Mouse (Mus musculus): ENCODE measurements at regions not wholly inside any gene's neighbourhood (a gene's known extent, or its start where the extent isn't known, plus 50 kb on each side); places are given as distances from the start of the nearest gene placed in this dataset.
"Not testable (repeated sequence)": the region's sequence is repeated elsewhere in the genome, so short reads cannot be mapped to it uniquely, and the experiment has no call there.

- no peak for DNase-seq
Measured at GRCm38 (mm10) chr19:19636055-19636454, 525.1 kb upstream of the Rorb start.

- peak; percentile 46 for DNase-seq
Measured at GRCm38 (mm10) chr19:19587866-19588265, 476.9 kb upstream of the Rorb start.

- DNase-seq = not testable (repeated sequence)
Measured at GRCm38 (mm10) chr19:19575000-19575544, 464.1 kb upstream of the Rorb start.

- DNase-seq = no peak
Measured at GRCm38 (mm10) chr19:19564657-19565056, 453.7 kb upstream of the Rorb start.

DNA sequence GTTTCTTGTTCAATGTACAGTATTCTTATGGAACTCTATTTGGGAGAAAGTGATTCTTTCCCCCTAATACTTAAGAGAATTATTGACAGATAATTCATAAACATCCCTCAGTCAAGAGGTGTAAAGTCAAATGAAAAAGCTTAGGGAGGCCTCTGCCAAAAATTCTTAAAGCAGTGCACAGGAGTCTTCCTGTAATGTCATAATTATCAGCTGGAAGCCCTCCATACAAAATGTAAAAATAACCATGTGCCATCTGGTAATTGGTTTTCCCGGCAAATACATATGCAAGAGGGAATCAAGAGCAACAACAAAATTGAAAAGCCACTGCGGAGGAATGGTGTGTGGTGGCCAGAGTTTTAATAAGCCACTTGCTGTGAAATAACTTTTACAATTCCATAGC, 424.1 kb upstream of the Rorb start:
- DNase-seq = no peak

DNA sequence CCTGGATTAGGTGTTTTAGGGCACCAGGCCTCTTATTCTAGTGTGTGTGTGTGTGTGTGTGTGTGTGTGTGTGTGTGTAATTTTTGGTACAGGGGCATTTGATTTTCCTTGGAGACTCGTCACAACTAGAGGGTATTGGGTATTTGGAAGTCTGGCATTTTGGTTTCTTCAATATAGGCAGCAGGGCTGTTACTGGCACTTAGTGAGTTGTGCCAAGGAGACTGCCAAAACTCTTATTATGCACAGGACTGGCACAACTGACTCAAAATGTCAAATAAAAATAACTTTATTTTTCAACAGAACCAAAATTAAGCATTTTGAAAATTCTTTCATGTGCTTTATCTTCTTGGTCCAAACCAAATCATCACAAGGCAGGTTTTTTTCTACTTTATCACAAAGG, 413.2 kb upstream of the Rorb start:
- no peak for DNase-seq

DNA sequence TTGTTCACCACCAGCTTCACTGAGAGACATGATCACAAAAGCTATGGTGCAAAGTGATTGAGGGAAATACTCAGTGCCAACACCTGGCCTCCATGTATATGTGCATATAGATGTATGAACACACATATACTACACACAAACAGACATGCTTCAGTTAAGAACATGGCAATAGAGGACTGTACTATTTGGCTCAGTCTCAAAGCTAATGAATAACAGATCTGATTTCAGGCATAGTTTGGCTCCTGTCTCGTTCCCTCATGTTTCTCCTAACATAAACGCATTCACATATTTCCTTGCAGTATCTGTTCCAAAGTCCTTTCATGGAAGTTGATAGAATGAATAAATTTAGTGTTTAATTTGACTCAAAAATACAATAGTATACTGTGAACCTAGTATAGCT, 412.6 kb upstream of the Rorb start:
- no peak for DNase-seq

GRCm38 (mm10) chr19:19478192-19478932, 367.4 kb upstream of the Rorb start:
- no peak for DNase-seq
